Mouse (Mus musculus) midbrain, postnatal 0 days (tissue): ENCODE measurements at regions not wholly inside any gene's neighbourhood (a gene's known extent, or its start where the extent isn't known, plus 50 kb on each side); places are given as distances from the start of the nearest gene placed in this dataset.

Experiments
- ATAC-seq: fragments of 200-750 bp; cut with Nextera tagmentation; 2 replicates; pipeline ENCODE4 v1.8.0; 2017; ENCODE audit warnings: moderate number of reproducible peaks, mild to moderate bottlenecking, moderate TSS enrichment, moderate library complexity; ENCODE audit not compliant: low FRiP score
- DNase-seq: peaks from one replicate; pipeline ENCODE4 v3.0.0-alpha.2; 2015; ENCODE audit warnings: low spot score
- H3K27ac ChIP-seq: fragments of 300-500 bp; sonication (generic); 2 replicates; pipeline ENCODE4 v1.5.1; 2014; ENCODE audit warnings: low read depth, mild to moderate bottlenecking, low read length, mixed read lengths
- H3K27me3 ChIP-seq: fragments of 300-500 bp; sonication (generic); 2 replicates; pipeline ENCODE4 v1.6.1; 2014; ENCODE audit warnings: low read length, control low read depth, mixed read lengths; ENCODE audit not compliant: insufficient read depth
- H3K36me3 ChIP-seq: fragments of 300-500 bp; sonication (generic); 2 replicates; pipeline ENCODE4 v1.6.1; 2014; ENCODE audit warnings: low read length, control low read depth, mixed read lengths; ENCODE audit not compliant: insufficient read depth
- H3K4me1 ChIP-seq: fragments of 300-500 bp; sonication (generic); 2 replicates; pipeline ENCODE4 v1.6.1; 2014; ENCODE audit warnings: mild to moderate bottlenecking, control low read depth, antibody characterized with exemption, low read length, mixed read lengths; ENCODE audit not compliant: insufficient read depth
- H3K4me2 ChIP-seq: fragments of 300-500 bp; sonication (generic); 2 replicates; pipeline ENCODE4 v1.6.1; 2014; ENCODE audit warnings: low read depth, mild to moderate bottlenecking, low read length, mixed read lengths; ENCODE audit not compliant: poor library complexity, severe bottlenecking
- H3K4me3 ChIP-seq: fragments of 300-500 bp; sonication (generic); 2 replicates; pipeline ENCODE4 v1.5.1; 2014; ENCODE audit warnings: low read depth, mild to moderate bottlenecking, low read length, moderate library complexity
- H3K9ac ChIP-seq: fragments of 300-500 bp; sonication (generic); replicated peaks from 2 replicates; pipeline ENCODE4 v1.6.1; 2014; ENCODE audit warnings: mild to moderate bottlenecking, low read length, moderate library complexity, mixed read lengths; ENCODE audit not compliant: poor library complexity, severe bottlenecking
- H3K9me3 ChIP-seq: fragments of 300-500 bp; sonication (generic); 2 replicates; pipeline ENCODE4 v1.6.1; 2016; ENCODE audit warnings: low read length, control low read depth
- CTCF ChIP-seq: IDR thresholded peaks from 2 replicates; pipeline ENCODE4 v1.5.1; 2016; ENCODE audit warnings: antibody characterized with exemption, mild to moderate bottlenecking
- WGBS: fragments of 180-500 bp; shearing (Covaris S2); extraction: QIAGEN DNeasy Blood & Tissue Kit; methylation state at CpG from one replicate; pipeline ENCODE4 v1.1.7; 2014; 5-methylcytosine and 5-hydroxymethylcytosine counted together

GRCm38 (mm10) chr8:76503621-76504020, 395.6 kb upstream of the Nr3c2 start:
- Histone ChIP-seq H3K4me1 (no peaks in the 10 kb centered on the region), H3K4me3 (no peak overlapping the region), H3K9me3 (no peaks in the 10 kb centered on the region), H3K4me2 (no peak overlapping the region), H3K9ac (no peak overlapping the region), H3K27me3 (no peaks in the 10 kb centered on the region), H3K27ac (no peak overlapping the region), H3K36me3 (no peaks in the 10 kb centered on the region)
- no peak for ATAC-seq
- TF ChIP-seq CTCF: no peak
- DNase-seq: no peak
- 94% methylated on average over 1 of the region's 1 CpGs for WGBS

- ATAC-seq (no peak), DNase-seq (no peak)
- Histone ChIP-seq H3K9me3 (no peaks in the 10 kb centered on the region), H3K36me3 (no peaks in the 10 kb centered on the region), H3K27ac (no peak overlapping the region), H3K9ac (no peak overlapping the region), H3K4me1 (no peaks in the 10 kb centered on the region), H3K4me2 (no peak overlapping the region), H3K4me3 (no peak overlapping the region), H3K27me3 (no peaks in the 10 kb centered on the region)
- TF ChIP-seq CTCF: no peak
- 87% methylated on average over 3 of the region's 3 CpGs for WGBS
These were observed 392.0 kb upstream of the Nr3c2 start for GRCm38 (mm10) chr8:76507247-76507646.

GRCm38 (mm10) chr8:76509201-76509600, 390.0 kb upstream of the Nr3c2 start:
- DNase-seq (no peak), ATAC-seq (no peak)
- no peaks in the 10 kb centered on the region for H3K4me1 ChIP-seq
- H3K4me2 ChIP-seq: no peak overlapping the region
- no peak for TF ChIP-seq CTCF
- H3K27ac ChIP-seq: no peak overlapping the region
- no peak overlapping the region for H3K9ac ChIP-seq
- no peak overlapping the region for H3K4me3 ChIP-seq
- H3K36me3 ChIP-seq: no peaks in the 10 kb centered on the region
- no peaks in the 10 kb centered on the region for H3K27me3 ChIP-seq
- H3K9me3 ChIP-seq: no peaks in the 10 kb centered on the region

GRCm38 (mm10) chr8:76514132-76514531, 385.1 kb upstream of the Nr3c2 start:
- Histone ChIP-seq H3K9ac (no peak overlapping the region), H3K9me3 (no peaks in the 10 kb centered on the region), H3K27ac (no peak overlapping the region), H3K4me1 (no peaks in the 10 kb centered on the region), H3K27me3 (no peaks in the 10 kb centered on the region), H3K4me3 (no peak overlapping the region), H3K4me2 (no peak overlapping the region), H3K36me3 (no peaks in the 10 kb centered on the region)
- 85% methylated on average over 1 of the region's 1 CpGs for WGBS
- DNase-seq (no peak), ATAC-seq (no peak)
- no peak for TF ChIP-seq CTCF

GRCm38 (mm10) chr8:76538806-76539480, 360.3 kb upstream of the Nr3c2 start:
- Histone ChIP-seq H3K9ac (no peak overlapping the region), H3K4me1 (no peaks in the 10 kb centered on the region), H3K36me3 (no peaks in the 10 kb centered on the region), H3K4me2 (no peak overlapping the region), H3K27ac (no peak overlapping the region), H3K27me3 (no peaks in the 10 kb centered on the region), H3K4me3 (no peak overlapping the region), H3K9me3 (no peaks in the 10 kb centered on the region)
- DNase-seq: no peak
- TF ChIP-seq CTCF: no peak
- 90% methylated on average over 3 of the region's 3 CpGs for WGBS
- no peak for ATAC-seq

DNA sequence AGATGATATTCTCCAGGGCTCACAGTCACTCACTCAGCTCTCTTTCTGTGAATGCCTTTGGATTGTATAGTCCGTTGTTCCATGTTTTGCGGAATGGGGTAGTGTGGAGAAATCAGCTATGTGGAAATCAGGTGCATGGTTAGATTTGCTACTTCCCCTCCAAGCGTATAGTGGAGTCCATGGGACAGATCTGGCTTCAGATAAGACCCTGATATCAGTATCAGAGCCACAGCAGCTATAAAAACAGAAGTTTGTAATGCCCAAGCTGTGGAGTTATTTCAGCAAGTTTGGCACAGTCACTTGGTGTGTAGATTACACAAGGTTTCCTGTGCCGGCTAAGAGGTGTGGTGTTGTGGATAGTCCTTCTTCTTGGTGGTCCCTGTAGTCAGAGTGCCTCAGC, 359.6 kb upstream of the Nr3c2 start:
- no peaks in the 10 kb centered on the region for H3K9me3 ChIP-seq
- H3K9ac ChIP-seq: no peak overlapping the region
- H3K4me1 ChIP-seq: no peaks in the 10 kb centered on the region
- no peaks in the 10 kb centered on the region for H3K27me3 ChIP-seq
- ATAC-seq: no peak
- H3K27ac ChIP-seq: no peak overlapping the region
- WGBS: 96% methylated on average over 4 of the region's 4 CpGs
- H3K36me3 ChIP-seq: no peaks in the 10 kb centered on the region
- no peak for DNase-seq
- TF ChIP-seq CTCF: no peak
- H3K4me3 ChIP-seq: no peak overlapping the region
- H3K4me2 ChIP-seq: no peak overlapping the region
